Mouse (Mus musculus) v-Abl transformed pro-B cells (cell line): ENCODE measurements at regions not wholly inside any gene's neighbourhood (a gene's known extent, or its start where the extent isn't known, plus 50 kb on each side); places are given as distances from the start of the nearest gene placed in this dataset.

Experiments used
- in situ Hi-C, 2 experiments: fragments of 400-800 bp; cut with MboI; formaldehyde crosslinking; loops; one replicate each; pipeline ENCODE4 v1.15.1; 2025; ENCODE audit not compliant: unreplicated experiment in 2 of 2

DNA sequence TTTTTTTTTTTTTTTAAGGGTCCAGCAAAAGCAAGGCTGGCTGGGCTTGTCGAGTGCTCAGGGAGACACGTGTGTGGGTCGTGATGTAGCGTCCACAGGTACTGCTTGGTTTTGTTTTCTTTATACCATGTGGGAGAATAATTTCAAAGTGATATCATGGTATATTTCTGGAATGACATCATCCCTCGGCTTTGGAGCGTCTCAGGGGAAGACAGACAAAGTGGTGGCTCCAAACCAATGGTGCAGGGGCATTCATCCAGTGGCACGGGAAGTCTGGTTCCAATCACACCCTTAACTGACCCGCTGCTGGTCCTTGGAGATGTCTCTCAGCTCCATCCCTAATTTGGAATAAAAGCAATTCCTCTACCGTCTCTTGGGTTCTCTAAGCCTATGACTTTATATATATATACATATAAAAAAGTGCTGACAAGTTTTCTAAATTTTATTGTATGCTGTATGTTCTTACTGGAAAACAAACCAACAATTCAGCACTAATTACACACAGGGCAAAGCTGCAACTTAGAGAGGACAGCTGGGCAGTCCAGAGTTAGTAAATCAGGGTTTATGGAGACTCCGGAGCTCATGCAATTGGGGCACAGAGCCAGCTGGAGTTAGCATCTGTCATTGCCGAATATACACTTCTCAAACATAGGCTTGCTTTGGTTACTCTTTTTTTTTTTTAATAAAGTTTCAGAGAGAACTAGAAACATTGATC, 115.3 kb downstream of the Evx1 start:
- in situ Hi-C loops = no loop called here

DNA sequence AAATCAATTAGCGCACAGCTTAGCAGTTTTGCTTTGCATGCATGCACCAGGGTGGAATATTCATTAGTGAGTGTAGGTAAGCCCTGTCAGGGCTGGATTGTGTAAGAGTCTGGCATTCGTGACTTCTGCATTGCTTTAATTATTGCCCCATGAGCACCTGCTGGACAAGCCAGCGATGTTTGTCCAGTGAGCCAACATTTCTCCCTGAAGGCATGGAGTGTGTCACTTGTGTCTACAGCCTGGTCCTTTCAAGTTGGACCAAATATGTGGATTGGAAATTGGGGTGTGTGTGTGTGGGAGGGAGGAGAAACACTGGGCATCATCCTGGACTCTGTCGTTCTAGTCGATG, 115.9 kb downstream of the Evx1 start:
- in situ Hi-C loops = no loop called here

DNA sequence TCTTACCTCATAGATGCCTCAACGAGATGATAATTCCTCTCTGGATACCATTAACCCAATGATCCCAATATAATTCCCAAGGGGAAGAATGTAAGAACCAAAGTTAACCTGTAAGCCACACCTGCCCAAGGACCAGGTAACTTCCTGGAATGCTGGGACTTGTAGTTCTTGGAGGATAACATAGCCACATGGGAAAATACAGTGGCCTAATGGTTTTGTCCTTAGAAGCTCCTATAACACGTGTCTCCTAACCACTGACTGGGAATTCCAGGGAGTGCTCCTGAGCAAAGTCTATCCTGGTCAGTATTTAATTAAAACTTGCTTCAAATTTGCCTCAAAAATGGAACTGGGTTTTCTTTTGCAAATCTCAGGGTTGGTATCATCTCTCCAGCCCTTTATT, 119.9 kb downstream of the Evx1 start:
- in situ Hi-C loops = no loop called here

DNA sequence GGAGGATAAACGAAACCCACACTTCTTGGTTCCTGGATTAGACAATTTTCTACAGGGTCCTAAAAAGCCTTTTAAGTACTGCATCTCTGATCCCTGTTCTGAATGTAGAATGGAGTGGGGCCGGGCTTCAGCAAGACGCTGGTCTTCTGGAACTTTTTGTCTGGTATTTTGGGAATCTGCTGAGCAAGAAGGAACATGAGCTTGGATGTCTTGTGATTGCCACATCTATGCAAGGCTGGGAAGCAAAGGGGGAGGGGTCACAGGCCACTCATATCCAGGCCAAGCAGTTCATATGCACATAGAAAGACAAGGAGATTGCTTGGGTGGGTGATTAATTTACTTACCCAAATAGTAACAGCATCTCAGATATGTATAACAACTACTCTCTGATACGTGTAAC, 121.5 kb downstream of the Evx1 start:
- in situ Hi-C loops = no loop called here

DNA sequence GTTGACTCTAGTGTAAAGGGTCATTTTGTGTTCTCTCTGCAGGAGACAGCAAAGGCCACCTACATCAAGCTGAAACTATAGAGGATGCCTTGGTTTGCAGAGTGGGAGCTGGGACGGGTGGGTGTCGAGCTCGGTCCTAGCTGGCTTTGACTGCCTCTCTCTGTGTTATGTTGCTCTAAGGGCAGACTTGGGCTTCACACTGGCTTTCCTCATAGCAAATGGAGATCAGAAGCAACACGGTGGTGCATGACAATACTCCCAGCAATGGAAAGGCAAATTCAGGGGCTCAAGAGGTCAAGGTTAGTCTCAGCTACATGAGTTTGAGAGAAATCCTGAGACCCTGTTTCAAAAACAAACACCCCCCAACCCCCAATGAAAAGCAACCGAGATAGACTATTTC, 122.1 kb downstream of the Evx1 start:
- in situ Hi-C loops = no loop called here

DNA sequence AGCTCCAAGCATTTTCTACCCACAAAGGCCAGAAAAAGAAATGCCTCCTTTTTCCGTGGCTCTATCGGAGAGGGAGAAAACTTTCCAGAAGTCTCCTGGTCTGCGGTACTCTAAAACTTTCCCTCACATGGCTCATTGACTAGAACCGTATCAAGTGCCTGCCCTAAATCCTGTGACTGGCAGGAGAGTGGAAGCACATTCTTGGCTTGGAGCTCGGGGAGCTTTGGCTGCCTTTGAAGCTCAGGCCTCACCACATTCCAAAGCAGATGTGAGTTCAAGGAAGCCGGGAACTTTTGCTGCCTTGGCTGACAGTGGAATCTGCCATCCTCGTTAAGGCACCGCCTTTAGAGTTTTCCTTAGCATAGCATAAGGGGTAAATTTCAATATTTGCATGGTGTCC, 125.1 kb downstream of the Evx1 start:
- in situ Hi-C loops = no loop called here

DNA sequence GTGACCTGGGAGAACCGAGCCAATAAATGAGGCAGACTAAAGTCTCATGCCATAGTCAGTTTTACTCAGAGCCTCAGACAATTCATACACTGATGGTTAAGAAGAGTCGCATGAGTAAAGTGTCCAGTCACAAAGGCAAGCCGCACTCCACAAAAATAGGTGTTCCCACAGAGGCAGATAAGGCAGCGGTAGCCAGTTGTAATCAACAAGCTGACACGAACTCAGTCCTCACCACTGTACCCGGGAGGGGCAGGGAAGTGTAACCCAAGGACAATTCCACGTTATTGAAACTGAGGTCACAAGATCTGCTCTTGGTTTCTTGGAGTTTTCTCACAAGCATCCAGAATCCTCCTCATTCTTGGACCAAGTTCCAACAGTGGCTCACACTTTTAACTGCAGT, 125.9 kb downstream of the Evx1 start:
- in situ Hi-C loops = no loop called here

DNA sequence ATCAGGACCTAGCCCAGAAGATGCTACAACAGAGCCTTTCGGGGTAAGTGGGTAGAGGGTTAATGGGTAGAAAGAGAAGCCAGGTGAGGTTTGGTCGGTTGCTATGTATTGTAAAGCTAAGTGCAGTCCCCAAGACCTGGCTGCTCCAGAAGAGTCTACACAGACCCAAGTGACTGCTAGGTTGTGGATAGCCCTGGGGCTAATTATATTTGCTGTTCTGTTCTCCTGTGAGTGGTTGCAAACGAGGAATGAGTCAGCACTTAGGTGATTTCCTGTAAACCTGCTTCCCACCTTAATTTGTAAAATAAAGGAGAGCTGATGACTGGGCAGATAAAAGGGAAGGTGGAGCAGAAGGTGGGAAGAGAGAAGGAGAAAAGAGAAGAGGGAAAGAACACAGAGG, 126.9 kb downstream of the Evx1 start:
- in situ Hi-C loops = no loop called here

DNA sequence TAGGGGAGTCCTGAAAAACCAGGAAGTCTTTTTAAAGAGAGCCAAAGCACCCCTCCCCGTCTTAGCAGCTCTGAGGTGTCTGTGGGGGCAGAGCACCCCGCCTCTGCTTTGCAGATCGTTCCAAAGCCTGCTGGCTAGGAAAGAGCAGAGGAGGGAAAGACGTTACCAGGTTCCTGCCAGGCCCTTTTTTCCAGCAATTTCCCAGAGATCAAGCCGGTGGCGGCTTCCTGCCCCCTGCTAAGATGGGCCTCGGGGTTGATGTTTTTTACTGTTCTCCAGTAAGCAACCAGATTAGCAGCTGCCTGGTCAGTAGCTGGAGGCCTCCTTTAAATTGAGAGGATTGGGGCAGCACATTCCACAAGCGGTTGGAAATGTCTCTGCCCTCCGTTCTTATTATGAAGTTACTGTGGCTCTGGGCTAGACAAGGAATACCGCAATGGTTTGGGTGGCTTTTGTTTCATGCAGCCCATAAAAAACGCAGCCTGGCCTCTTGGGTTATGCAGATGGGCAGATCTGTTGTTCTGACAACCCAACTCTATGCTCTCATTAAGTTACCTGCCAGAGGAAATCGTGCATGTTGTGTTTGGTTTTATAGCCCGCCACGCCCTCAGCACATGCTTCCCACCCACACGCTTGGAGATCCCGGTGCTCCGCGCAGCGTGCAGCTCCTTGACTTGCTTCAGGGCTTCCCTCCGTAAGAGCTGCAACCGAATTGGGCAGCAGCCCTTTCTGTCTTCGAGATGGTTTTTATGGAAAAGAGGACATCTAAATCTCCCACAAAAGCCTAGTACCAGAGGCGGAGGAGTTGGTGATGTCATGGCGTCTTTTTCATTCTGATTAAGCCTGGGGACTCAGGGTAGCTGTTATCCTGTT, 130.1 kb downstream of the Evx1 start:
- in situ Hi-C loops = no loop called here

DNA sequence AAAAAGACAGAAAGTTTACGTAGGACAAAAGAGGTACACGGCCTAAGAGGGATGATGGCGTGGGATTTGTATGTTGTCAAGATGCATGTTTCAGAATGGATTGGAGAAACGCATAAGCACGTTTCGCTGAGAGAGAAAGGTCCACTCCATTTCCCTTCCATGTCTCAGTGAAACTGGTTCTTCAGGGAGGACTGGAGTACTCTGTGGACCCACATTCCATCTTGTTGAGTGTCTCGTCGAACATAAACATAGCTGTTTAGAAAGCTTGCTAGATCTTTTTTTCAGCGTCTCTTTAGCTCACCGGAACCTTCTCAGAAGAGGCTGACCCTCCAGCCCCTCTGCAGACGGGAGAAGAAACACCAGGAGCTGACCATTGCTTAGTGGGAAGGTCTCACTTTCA, 145.5 kb downstream of the Evx1 start:
- in situ Hi-C loops = no loop called here

DNA sequence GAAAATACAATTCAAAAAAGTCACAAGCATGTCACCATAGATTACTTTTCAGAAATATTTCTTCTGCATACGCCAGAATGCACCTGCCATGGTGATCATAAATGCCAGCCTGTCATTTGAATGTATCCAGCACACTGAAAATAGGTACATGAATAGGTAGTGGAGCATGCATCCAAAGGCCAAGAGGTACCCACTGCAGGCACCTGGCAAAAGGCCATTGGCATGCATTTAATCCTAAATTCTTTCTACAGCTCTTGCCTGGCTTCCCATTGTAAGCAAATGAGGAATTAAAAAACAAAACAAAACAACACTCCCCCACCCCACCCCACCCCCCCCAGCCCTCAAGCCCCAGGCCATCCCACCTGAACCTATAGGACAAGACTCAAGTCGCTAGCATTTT, 147.9 kb downstream of the Evx1 start:
- in situ Hi-C loops = no loop called here

DNA sequence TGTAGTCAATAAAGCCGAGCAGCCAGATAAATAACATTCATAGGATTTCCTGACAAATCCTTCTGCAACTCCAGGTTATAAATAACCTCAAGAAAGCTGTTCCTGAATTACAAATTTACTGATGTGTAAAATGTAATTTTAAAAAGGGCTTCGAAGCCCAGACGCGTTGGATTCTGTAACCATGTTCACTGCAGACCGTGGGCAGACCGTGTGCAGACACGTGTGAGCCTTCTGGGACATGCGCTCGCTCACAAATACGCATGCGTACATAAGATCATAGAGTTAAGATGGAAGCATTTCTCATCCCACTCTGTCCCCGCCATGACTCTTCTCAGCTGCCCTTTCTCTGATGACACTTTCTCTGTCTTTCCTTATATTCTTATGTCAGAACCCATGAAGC, 150.1 kb downstream of the Evx1 start:
- in situ Hi-C loops = no loop called here

DNA sequence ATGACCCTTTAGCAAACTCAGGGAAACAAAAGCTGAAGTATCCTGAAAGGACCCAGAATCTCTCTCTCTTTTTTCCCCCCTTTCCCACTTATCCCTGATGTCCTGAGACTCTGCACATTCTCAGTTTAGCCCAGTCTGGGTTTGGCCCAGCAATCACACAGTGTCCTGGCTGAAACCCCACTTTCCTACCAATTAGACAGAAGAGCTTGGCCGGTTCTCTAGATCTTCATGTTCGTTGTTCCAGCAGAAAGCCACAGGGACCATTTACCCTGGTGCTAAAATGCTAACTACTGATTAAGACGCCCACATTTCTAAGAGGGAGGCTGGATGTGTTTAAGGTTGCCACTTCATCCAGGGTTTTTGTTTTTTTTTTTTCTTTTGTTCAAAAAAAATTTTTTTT, 151.3 kb downstream of the Evx1 start:
- in situ Hi-C loops = no loop called here

DNA sequence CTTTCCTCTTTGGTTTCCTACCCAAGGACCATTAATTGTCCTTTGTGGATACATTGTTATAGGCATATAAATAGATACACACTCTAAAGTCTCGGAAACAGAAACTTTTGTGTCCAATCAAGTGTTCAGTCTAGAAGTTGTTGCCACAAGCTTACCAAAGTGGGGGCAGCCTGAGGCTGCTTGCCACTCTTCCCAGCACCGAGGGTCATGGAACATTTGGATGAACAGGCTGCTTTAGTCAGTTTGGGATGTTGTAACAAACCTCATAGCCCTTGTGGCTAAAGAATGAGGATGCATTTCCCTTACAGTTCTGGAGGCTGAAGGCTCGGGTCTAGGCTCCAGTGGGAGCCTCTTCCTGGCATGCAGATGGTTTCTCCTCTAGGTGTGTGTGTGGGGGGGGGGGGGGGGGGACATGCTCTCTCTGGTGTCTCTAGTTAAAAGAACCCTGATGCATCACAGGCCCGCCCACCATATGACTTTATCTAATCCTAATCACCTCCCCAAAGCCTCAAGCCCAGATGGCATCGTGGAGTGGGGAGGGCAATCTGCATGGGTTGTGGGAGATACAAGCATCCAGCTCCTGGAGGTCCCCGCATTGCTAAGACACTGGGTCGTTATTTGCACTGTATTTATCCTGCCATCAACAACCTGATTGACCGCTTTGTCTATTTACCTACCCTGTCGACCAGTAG, 152.7 kb downstream of the Evx1 start:
- in situ Hi-C loops = no loop called here

DNA sequence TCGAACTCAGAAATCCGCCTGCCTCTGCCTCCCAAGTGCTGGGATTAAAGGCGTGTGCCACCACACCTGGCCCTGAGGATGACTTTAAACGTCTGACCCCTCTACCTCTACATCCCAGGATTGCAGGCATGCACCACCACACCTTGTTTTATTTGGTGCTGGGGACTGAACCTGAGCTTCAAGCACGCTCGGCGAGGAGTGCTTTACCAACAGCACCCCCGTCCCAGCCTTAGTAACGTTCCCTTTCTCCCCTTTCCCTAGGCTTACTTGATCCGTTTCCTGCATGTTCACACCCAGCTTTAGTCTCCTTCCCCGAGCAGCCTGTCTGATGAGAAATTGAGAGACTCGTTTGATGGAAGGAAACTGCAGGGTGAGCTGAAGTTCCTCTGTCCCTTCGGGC, 157.5 kb downstream of the Evx1 start:
- in situ Hi-C loops = no loop called here

DNA sequence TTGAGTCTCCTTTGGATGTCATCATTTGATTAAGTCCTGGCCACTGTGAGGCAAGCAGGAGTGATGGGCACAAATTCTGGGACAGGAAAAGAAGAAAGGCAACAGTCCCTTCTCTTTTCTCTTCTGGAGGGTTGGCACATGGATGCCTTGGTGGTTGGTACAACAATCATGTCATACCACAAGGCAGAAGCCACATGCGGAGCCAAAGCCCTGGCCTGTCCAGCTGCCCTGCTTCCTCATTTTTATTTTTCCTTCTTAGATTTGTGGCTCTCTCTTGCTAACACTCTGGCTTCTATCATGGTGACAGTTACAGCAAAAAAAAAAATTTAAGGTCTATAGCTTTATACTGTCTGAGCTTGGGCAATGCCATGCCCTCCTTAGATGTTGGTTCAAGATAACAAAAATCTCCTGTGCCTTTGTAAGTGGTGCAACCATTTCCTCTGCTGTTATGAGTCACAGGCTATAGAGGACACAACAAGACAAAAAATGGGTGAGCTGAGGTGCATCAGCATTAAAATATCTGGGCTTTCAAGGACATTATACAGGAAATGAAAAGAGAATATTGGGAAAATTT, 158.2 kb downstream of the Evx1 start:
- in situ Hi-C loops = no loop called here

DNA sequence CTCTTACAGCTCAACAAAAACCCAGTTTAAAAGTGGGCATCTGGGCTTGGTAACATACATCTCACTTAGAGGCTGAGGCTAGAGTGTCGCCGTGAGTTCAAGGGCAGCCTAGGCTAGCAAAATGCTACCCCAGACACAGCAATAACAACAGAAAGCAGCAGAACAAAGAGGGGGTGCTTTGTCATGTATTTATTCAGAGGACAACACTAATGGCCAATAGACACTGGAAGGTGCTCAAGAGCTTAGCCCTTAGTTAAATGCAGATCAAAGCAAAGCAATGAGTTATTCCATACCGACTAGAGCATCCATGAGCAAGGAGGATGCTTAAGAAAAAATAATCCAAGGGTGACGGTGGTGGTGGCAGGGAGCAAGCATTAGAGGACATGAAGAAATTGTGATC, 158.7 kb downstream of the Evx1 start:
- in situ Hi-C loops = no loop called here

DNA sequence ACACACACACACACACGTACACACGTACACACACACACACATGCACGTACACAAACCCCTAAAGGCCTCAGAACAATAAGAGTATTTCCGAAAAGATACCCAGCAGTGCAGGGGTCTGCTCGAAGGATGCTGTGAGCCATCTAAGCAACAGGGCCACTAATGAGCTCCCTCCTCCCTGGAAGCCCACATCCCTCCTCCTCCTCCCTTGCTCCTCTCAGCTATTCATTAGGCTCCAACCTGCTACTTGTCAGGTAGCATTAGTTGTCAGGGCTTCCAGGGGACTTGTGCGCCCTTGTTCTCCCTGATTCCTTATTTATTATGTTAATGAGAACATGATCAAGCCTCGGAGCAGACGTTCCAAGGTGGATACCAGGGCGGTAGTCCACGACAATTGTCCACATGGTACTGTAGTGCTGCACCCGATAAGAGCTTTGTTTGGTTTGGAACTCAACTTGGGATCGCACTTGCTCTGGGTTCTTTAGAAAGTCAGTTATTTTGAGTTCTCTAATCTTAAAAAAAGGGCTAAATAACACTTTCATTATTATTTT, 159.8 kb downstream of the Evx1 start:
- in situ Hi-C loops = no loop called here

DNA sequence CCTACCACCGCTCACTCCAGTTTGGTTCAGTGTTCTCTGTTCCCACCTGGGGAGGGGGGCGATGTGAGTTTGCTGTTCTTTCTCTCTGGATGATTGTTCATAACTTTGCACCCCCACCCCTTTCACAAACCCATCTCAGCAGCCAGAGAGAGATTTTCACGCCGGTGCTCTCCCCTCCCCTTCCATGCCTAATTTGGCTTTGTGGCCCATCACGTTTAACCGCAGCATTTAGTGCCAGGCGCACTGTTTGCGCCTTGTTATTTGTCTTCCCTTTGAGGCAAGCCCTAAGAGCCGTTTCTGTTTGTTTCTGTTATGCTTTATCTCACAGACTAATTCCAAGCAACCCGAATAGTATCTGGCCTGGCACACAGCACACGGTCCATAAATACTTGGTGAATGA, 160.6 kb downstream of the Evx1 start:
- in situ Hi-C loops = no loop called here

DNA sequence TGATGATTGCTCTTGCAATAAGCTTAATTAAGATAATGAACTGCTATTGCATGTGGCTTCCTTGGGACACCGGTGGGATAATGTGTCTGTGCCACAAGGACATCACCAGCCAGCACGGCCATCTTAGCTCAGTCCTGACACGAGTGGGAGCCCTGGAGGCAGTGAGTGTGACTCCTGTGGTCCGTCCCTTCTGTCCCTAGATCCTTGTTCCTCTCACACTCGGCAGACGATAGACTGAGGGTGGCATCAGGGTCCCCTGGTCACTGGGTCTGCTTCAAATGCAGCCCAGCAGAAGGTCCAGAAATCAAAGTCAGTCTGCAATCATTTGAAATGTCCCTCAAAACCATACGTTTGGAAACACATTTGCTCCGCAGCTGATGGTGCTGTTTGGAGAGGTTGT, 162.4 kb downstream of the Evx1 start:
- in situ Hi-C loops = loop anchor here in 1 of 2 experiments (5.0 kb wide), 1 partner anchor 97 kb away; no protein-coding TSS in a partner anchor

DNA sequence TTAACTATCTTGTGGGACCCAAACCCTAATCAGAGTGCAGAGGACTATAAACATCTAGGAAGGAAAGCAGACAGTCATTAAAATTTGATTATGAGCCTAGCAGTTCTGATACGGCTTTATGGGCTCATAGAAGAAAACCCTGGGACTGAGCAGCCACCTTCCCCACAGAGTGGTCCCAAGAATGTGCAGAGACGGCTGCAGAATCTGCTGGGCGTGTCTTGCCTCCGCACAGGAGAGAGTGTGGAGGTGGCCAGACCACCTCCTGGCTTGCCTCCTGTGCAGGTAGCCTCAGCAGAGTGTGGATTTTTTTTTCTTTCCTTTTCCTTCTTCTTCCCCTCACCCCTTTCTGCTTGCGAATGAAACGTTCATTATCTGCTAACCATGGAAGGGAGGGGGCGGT, 163.3 kb downstream of the Hibadh start:
- in situ Hi-C loops = loop anchor here in 1 of 2 experiments (5.0 kb wide), 1 partner anchor 95 kb away; no protein-coding TSS in a partner anchor
